Mouse (Mus musculus): ENCODE measurements around the gene Ppp2ca. TPM values are rescaled to one million over a fixed set of nuclear protein-coding genes. Genes with fewer than 3 reads are reported as not detected.

Ppp2ca gene
- polyA plus RNA-seq, 1 experiment: 56.9 TPM

DNA sequence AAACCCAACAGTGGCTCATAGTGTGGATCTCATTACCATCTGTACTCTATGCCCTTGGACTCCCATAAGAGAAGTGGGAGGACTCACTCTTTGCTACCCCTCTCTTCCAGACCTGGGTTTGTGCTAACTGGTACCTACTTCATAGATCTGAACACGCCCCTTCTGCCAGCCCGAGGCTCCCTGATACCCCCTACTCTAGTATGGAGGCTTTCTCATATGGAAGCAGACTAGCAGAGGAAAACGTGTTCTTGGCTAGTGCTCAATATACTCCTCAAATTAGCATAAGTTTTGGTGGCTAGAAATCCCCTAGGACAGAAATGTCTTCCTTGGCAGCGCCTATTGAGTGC, 12.7 kb upstream of the Ppp2ca start:
- H3K4me3 ChIP-seq (ENCODE audit: insufficient read depth, low read depth, low read length): no peak overlapping the region
- 16% methylated on average over 4 of the region's 4 CpGs for WGBS
- peak overlapping the region; percentile 91 for H3K27ac ChIP-seq (ENCODE audit: insufficient read depth, low read depth, low read length)
- peaks cover 14% of the 10 kb centered on the region for H3K4me1 ChIP-seq (ENCODE audit: control insufficient read depth, insufficient read depth, low read length)
- no peak for TF ChIP-seq CTCF (IDR thresholded peaks at IDR 0.05; ENCODE audit: insufficient read depth, low read depth, low read length)
- no peak for TF ChIP-seq POLR2A (IDR thresholded peaks at IDR 0.05; ENCODE audit: insufficient read depth, low read depth, low read length)

DNA sequence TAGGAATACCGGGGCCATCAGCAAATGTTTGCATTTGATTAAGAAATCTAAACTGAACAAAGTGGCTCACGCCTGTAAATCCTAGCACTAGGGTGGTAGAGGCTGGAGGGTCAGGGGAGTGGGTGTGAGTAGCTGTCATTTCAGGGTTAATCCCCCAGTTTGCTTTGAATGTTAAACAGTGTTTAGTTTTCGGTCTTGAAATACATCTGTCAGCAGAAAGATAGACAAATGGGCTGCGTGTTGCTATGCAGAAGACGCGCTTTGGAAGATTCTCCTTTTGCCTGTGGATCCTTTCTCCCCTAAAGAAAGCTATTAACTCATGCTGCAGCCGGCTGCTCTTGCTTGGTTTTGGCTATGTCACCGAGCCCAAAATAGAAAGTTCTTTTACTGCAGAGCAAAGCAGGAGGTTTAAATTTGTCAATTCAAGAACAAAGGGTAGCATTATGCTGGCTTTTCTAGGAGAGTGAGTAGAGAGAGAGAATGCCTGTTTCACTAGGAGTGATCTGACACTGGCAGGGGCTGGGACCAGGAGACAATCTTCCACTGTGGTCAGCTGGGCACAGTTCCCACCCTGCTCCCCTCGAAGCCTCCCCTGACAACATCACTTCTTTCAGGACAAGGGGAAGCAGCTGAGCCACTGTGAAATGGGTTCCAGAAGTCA, 12.1 kb upstream of the Ppp2ca start:
- Histone ChIP-seq H3K4me3 (ENCODE audit: insufficient read depth, low read depth, low read length) (no peak overlapping the region), H3K27ac (ENCODE audit: insufficient read depth, low read depth, low read length) (peak overlapping the region; percentile 91), H3K4me1 (ENCODE audit: control insufficient read depth, insufficient read depth, low read length) (peaks cover 14% of the 10 kb centered on the region)
- TF ChIP-seq CTCF (IDR thresholded peaks at IDR 0.05; ENCODE audit: insufficient read depth, low read depth, low read length): no peak
- TF ChIP-seq POLR2A (IDR thresholded peaks at IDR 0.05; ENCODE audit: insufficient read depth, low read depth, low read length): no peak
- 7% methylated on average over 9 of the region's 9 CpGs for WGBS

DNA sequence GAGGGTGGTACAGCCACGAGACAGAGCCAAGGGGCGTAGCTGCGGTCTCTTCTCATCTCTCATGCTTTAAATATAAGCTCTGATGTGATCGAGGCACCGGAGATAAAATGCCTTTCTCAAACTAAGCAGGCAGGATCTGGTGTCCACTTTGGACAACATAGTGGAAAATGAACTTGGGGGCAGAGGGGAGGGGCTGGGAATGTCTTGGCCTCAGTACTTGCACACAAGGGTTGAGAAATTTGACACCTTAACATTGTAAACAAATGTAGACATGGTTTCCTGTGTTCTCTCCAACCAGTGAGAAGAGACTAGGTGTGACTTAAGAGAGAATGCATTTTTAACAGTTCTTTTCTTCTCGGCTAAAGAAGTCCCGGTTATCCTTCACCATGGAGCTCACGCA, 9.2 kb upstream of the Ppp2ca start:
- peaks cover 14% of the 10 kb centered on the region for H3K4me1 ChIP-seq (ENCODE audit: control insufficient read depth, insufficient read depth, low read length)
- no peak overlapping the region for H3K27ac ChIP-seq (ENCODE audit: insufficient read depth, low read depth, low read length)
- 64% methylated on average over 8 of the region's 8 CpGs for WGBS
- TF ChIP-seq CTCF (IDR thresholded peaks at IDR 0.05; ENCODE audit: insufficient read depth, low read depth, low read length): no peak
- no peak for TF ChIP-seq POLR2A (IDR thresholded peaks at IDR 0.05; ENCODE audit: insufficient read depth, low read depth, low read length)
- no peak overlapping the region for H3K4me3 ChIP-seq (ENCODE audit: insufficient read depth, low read depth, low read length)

DNA sequence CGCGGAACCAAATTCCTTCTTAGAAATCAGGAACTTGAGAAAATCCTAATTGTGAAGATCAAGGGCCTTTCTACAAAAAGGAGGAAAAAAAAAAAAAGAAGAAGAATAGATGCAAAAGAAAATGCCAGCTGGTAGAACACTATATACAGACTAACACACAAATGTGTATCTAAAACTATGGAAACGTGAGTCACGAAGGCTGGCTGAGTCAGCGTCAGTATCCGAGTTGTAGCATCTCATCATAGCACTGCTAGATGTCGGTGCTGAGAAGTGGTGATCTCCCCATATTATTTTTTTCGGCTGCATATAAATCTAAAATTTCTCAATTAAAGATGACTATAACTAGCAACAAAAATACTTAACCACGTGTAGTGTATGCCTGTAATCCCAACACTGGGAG, 7.2 kb upstream of the Ppp2ca start:
- peaks cover 14% of the 10 kb centered on the region for H3K4me1 ChIP-seq (ENCODE audit: control insufficient read depth, insufficient read depth, low read length)
- H3K4me3 ChIP-seq (ENCODE audit: insufficient read depth, low read depth, low read length): no peak overlapping the region
- H3K27ac ChIP-seq (ENCODE audit: insufficient read depth, low read depth, low read length): peak overlapping the region; percentile 17; the same call in 1 of the 2 replicates
- WGBS: 69% methylated on average over 9 of the region's 9 CpGs
- TF ChIP-seq CTCF (IDR thresholded peaks at IDR 0.05; ENCODE audit: insufficient read depth, low read depth, low read length) (no peak), POLR2A (IDR thresholded peaks at IDR 0.05; ENCODE audit: insufficient read depth, low read depth, low read length) (no peak)

DNA sequence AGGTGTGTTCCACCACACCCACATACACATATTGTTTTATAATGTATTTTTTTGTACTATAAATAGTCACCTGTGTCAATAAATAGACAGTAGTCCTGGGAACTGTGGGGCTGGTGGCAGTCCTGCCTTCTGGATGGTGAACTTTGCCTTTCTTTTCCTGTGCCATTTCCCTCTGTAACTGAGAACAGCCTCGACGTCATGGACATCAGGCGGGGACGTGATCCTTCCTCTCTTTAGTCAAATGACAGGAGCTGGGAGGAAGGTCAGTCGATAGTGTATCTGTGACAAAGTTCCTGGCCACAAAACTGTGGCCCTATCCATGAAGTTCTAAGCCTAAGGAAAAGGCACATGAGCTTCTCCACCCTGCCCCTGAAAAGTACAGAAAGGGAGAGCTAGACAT, 3.9 kb upstream of the Ppp2ca start:
- Histone ChIP-seq H3K27ac (ENCODE audit: insufficient read depth, low read depth, low read length) (no peak overlapping the region), H3K4me3 (ENCODE audit: insufficient read depth, low read depth, low read length) (no peak overlapping the region), H3K4me1 (ENCODE audit: control insufficient read depth, insufficient read depth, low read length) (peaks cover 11% of the 10 kb centered on the region)
- 78% methylated on average over 5 of the region's 5 CpGs for WGBS
- TF ChIP-seq CTCF (IDR thresholded peaks at IDR 0.05; ENCODE audit: insufficient read depth, low read depth, low read length): no peak
- TF ChIP-seq POLR2A (IDR thresholded peaks at IDR 0.05; ENCODE audit: insufficient read depth, low read depth, low read length): no peak

DNA sequence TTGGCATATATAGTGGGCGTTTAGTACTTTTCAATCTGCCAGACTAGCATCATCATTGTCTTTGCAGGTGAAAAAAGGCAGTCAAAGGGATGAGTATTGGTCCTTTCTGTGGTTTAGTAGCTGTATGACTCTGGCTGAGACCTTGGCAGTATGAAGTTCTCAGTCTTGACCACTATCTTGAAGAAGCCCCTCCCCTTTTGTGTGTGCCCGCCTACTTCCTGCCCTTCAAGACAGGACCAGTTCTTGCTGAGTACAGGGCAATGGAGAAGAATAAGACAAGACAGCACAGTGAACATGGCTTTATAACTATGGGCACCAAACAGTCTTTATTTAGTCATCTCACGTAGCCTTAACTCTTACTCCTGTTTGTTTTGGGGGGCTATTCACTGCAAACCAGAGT, 1.5 kb upstream of the Ppp2ca start:
- peaks cover 7% of the 10 kb centered on the region for H3K4me1 ChIP-seq (ENCODE audit: control insufficient read depth, insufficient read depth, low read length)
- 77% methylated on average over 3 of the region's 3 CpGs for WGBS
- H3K27ac ChIP-seq (ENCODE audit: insufficient read depth, low read depth, low read length): no peak overlapping the region
- TF ChIP-seq POLR2A (IDR thresholded peaks at IDR 0.05; ENCODE audit: insufficient read depth, low read depth, low read length) (no peak), CTCF (IDR thresholded peaks at IDR 0.05; ENCODE audit: insufficient read depth, low read depth, low read length) (no peak)
- H3K4me3 ChIP-seq (ENCODE audit: insufficient read depth, low read depth, low read length): no peak overlapping the region

DNA sequence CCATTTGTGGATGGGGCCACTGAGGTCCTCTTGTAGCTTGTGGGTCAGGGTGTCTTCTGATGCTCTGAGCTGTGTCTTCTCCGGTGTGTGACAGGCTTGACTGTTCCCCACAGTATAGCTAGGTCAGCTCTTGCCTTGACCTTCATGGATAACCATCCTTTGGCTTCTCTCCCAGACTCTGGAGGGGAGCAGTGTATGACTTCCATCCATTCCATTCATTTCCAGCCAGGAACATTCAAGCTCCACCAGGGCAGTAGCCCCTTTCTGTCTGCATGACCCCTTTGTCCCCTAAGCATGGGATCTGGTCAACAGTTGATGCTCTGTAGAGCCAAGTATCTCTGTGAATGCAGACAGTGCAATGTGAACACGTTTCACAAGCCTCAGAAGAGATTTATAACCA, 885 bp upstream of the Ppp2ca start:
- TF ChIP-seq POLR2A (IDR thresholded peaks at IDR 0.05; ENCODE audit: insufficient read depth, low read depth, low read length): no peak
- no peak for TF ChIP-seq CTCF (IDR thresholded peaks at IDR 0.05; ENCODE audit: insufficient read depth, low read depth, low read length)
- peak overlapping the region; percentile 96; the same call in 1 of the 2 replicates for H3K27ac ChIP-seq (ENCODE audit: insufficient read depth, low read depth, low read length)
- WGBS: 72% methylated on average over 2 of the region's 2 CpGs
- H3K4me3 ChIP-seq (ENCODE audit: insufficient read depth, low read depth, low read length): no peak overlapping the region
- H3K4me1 ChIP-seq (ENCODE audit: control insufficient read depth, insufficient read depth, low read length): peaks cover 7% of the 10 kb centered on the region

DNA sequence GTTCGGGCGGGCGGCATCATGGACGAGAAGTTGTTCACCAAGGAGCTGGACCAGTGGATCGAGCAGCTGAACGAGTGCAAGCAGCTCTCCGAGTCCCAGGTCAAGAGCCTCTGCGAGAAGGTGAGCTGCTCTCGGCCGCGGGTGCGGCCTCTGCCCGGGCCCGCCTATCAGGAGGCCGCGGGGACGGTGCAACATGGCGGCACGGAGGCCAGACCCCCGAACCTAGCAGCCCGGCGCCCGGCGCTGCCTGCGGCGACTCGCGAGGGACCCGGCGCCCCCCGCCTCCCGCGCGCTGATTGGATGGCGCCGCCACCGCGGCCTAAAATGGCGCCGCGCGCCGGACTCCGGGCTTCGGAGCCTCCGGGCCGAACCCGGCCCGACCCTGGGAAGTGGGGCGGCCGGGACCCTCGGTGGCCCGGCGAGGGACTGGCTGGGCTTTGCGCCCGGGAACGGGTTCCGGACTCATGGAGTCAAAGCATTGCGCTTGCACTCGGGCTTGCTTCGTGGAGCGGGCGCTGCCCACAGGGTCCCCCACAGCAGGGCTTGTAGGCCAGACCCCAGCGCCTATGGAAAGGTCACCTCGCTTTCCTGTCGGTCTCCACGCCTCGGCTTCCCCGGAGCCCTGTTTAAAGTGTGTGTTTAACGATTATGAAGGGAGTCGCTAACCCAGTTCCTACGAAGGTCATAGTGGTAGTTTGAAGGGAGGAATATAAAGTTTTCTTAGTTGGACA, 715 bp downstream of the Ppp2ca start:
- Histone ChIP-seq H3K4me3 (ENCODE audit: insufficient read depth, low read depth, low read length) (peak overlapping the region; percentile 89), H3K27ac (ENCODE audit: insufficient read depth, low read depth, low read length) (peak overlapping the region; percentile 96), H3K4me1 (ENCODE audit: control insufficient read depth, insufficient read depth, low read length) (peaks cover 8% of the 10 kb centered on the region)
- WGBS: under 1% methylated on average over 72 of the region's 72 CpGs
- TF ChIP-seq CTCF (IDR thresholded peaks at IDR 0.05; ENCODE audit: insufficient read depth, low read depth, low read length): no peak
- no peak; the same call in 1 of the 2 replicates for TF ChIP-seq POLR2A (IDR thresholded peaks at IDR 0.05; ENCODE audit: insufficient read depth, low read depth, low read length)

DNA sequence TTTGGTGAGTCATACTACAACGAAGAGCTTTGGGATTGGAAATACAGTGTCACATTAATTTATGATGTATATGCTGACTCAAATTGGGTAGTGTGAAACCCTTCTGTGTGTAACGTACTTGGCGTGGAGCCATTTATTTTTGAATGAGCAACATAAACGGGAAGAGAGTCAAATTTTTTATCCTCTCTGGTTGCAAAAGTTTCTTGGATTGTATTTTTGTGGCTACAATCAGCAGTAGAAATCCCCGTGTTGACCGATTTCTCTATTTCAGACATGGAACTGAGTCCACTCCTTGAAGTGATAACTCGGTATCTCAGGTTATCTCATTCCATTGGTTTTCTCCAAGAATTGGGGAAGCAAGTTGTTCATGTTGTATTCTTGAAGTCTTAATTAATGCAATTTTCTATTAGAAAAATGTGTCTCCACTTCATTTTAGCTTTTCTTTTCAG, 1.3 kb downstream of the Ppp2ca start:
- H3K4me1 ChIP-seq (ENCODE audit: control insufficient read depth, insufficient read depth, low read length): peaks cover 9% of the 10 kb centered on the region
- no peak for TF ChIP-seq CTCF (IDR thresholded peaks at IDR 0.05; ENCODE audit: insufficient read depth, low read depth, low read length)
- TF ChIP-seq POLR2A (IDR thresholded peaks at IDR 0.05; ENCODE audit: insufficient read depth, low read depth, low read length): no peak
- WGBS: 2% methylated on average over 7 of the region's 7 CpGs
- H3K4me3 ChIP-seq (ENCODE audit: insufficient read depth, low read depth, low read length): peak overlapping the region; percentile 89; the same call in 1 of the 2 replicates
- H3K27ac ChIP-seq (ENCODE audit: insufficient read depth, low read depth, low read length): no peak overlapping the region

All from olfactory bulb, adult 2 months (tissue).